Mouse (Mus musculus) heart, embryonic 11.5 days (tissue): ENCODE measurements at regions not wholly inside any gene's neighbourhood (a gene's known extent, or its start where the extent isn't known, plus 50 kb on each side); places are given as distances from the start of the nearest gene placed in this dataset.

Experiments
- ATAC-seq: fragments of 200-750 bp; cut with Nextera tagmentation; replicated peaks from 2 replicates; pipeline ENCODE4 v1.8.0; 2017; ENCODE audit warnings: moderate library complexity; ENCODE audit not compliant: insufficient number of reproducible peaks, low FRiP score, low TSS enrichment
- H3K27ac ChIP-seq: fragments of 300-500 bp; sonication (generic); 2 replicates; pipeline ENCODE4 v1.5.1; 2014; ENCODE audit warnings: mild to moderate bottlenecking, low read depth, low read length
- H3K27me3 ChIP-seq: fragments of 300-500 bp; sonication (generic); 2 replicates; pipeline ENCODE4 v1.6.1; 2014; ENCODE audit warnings: mild to moderate bottlenecking, low read length, mixed read lengths; ENCODE audit not compliant: control insufficient read depth, insufficient read depth
- H3K36me3 ChIP-seq: fragments of 300-500 bp; sonication (generic); 2 replicates; pipeline ENCODE4 v1.6.1; 2014; ENCODE audit warnings: mild to moderate bottlenecking, low read length, moderate library complexity, mixed read lengths; ENCODE audit not compliant: control insufficient read depth, insufficient read depth
- H3K4me1 ChIP-seq: fragments of 300-500 bp; sonication (generic); 2 replicates; pipeline ENCODE4 v1.6.1; 2014; ENCODE audit warnings: low read length; ENCODE audit not compliant: control insufficient read depth, insufficient read depth
- H3K4me2 ChIP-seq: fragments of 300-500 bp; sonication (generic); 2 replicates; pipeline ENCODE4 v1.6.1; 2014; ENCODE audit warnings: mild to moderate bottlenecking, moderate library complexity
- H3K4me3 ChIP-seq: fragments of 300-500 bp; sonication (generic); 2 replicates; pipeline ENCODE4 v1.5.1; 2014; ENCODE audit warnings: low read depth, low read length
- H3K9ac ChIP-seq: fragments of 300-500 bp; sonication (generic); 2 replicates; pipeline ENCODE4 v1.6.1; 2014; ENCODE audit warnings: mild to moderate bottlenecking, low read depth, low read length, moderate library complexity
- H3K9me3 ChIP-seq: fragments of 300-500 bp; sonication (generic); replicated peaks from 2 replicates; pipeline ENCODE4 v1.6.1; 2016; ENCODE audit warnings: low read length; ENCODE audit not compliant: control insufficient read depth
- WGBS: fragments of 180-500 bp; shearing (Covaris S2); extraction: QIAGEN DNeasy Blood & Tissue Kit; methylation state at CpG from one replicate; pipeline ENCODE4 v1.1.7; 2014; ENCODE audit not compliant: insufficient replicate concordance; 5-methylcytosine and 5-hydroxymethylcytosine counted together

GRCm38 (mm10) chr10:95773425-95773980, 69.2 kb downstream of the Gm33543 start:
- Histone ChIP-seq H3K27me3 (no peaks in the 10 kb centered on the region), H3K4me1 (peaks cover 14% of the 10 kb centered on the region), H3K27ac (peak overlapping the region; percentile 35; the same call in 1 of the 2 replicates), H3K9me3 (no peaks in the 10 kb centered on the region), H3K36me3 (no peaks in the 10 kb centered on the region), H3K4me2 (peak overlapping the region; percentile 29), H3K9ac (no peak overlapping the region), H3K4me3 (no peak overlapping the region)
- WGBS, result 50% methylated on average over 16 of the region's 16 CpGs
- peak; percentile 71 for ATAC-seq

GRCm38 (mm10) chr10:95772811-95773424, 69.8 kb downstream of the Gm33543 start:
- Histone ChIP-seq H3K27me3 (no peaks in the 10 kb centered on the region), H3K4me3 (no peak overlapping the region), H3K4me2 (peak overlapping the region; percentile 29; the same call in 1 of the 2 replicates), H3K36me3 (no peaks in the 10 kb centered on the region), H3K9ac (no peak overlapping the region), H3K27ac (no peak overlapping the region), H3K4me1 (peaks cover 14% of the 10 kb centered on the region), H3K9me3 (no peaks in the 10 kb centered on the region)
- 81% methylated on average over 9 of the region's 9 CpGs for WGBS
- ATAC-seq, result no peak

- Histone ChIP-seq H3K4me3 (no peak overlapping the region), H3K9ac (no peak overlapping the region), H3K27ac (no peak overlapping the region), H3K4me2 (no peak overlapping the region), H3K36me3 (no peaks in the 10 kb centered on the region), H3K4me1 (peaks cover 4% of the 10 kb centered on the region), H3K9me3 (no peaks in the 10 kb centered on the region), H3K27me3 (no peaks in the 10 kb centered on the region)
- no peak for ATAC-seq
- WGBS, result 85% methylated on average over 8 of the region's 8 CpGs
These were observed 73.8 kb downstream of the Gm33543 start for GRCm38 (mm10) chr10:95768974-95769373.

GRCm38 (mm10) chr10:95767526-95768161, 75.1 kb downstream of the Gm33543 start:
- no peaks in the 10 kb centered on the region for H3K27me3 ChIP-seq
- 46% methylated on average over 7 of the region's 7 CpGs for WGBS
- no peak overlapping the region for H3K9ac ChIP-seq
- no peaks in the 10 kb centered on the region for H3K36me3 ChIP-seq
- H3K4me2 ChIP-seq, result no peak overlapping the region
- H3K9me3 ChIP-seq, result no peaks in the 10 kb centered on the region
- H3K4me1 ChIP-seq, result no peaks in the 10 kb centered on the region
- no peak for ATAC-seq
- no peak overlapping the region for H3K4me3 ChIP-seq
- no peak overlapping the region for H3K27ac ChIP-seq

GRCm38 (mm10) chr10:95764129-95764528, 78.6 kb downstream of the Gm33543 start:
- Histone ChIP-seq H3K4me3 (no peak overlapping the region), H3K4me1 (no peaks in the 10 kb centered on the region), H3K36me3 (no peaks in the 10 kb centered on the region), H3K27me3 (no peaks in the 10 kb centered on the region), H3K9me3 (no peaks in the 10 kb centered on the region), H3K9ac (no peak overlapping the region), H3K27ac (no peak overlapping the region), H3K4me2 (no peak overlapping the region)
- 80% methylated on average over 4 of the region's 4 CpGs for WGBS
- ATAC-seq, result no peak

GRCm38 (mm10) chr10:95762632-95763031, 80.1 kb downstream of the Gm33543 start:
- no peak overlapping the region for H3K27ac ChIP-seq
- WGBS, result 63% methylated on average over 8 of the region's 8 CpGs
- no peaks in the 10 kb centered on the region for H3K36me3 ChIP-seq
- H3K9me3 ChIP-seq, result no peaks in the 10 kb centered on the region
- no peak overlapping the region for H3K4me3 ChIP-seq
- ATAC-seq, result no peak
- no peak overlapping the region for H3K9ac ChIP-seq
- no peak overlapping the region for H3K4me2 ChIP-seq
- H3K4me1 ChIP-seq, result no peaks in the 10 kb centered on the region
- H3K27me3 ChIP-seq, result no peaks in the 10 kb centered on the region

GRCm38 (mm10) chr10:95761969-95762368, 80.8 kb downstream of the Gm33543 start:
- no peak for ATAC-seq
- H3K4me2 ChIP-seq, result no peak overlapping the region
- H3K9me3 ChIP-seq, result no peaks in the 10 kb centered on the region
- no peak overlapping the region for H3K9ac ChIP-seq
- 88% methylated on average over 4 of the region's 4 CpGs for WGBS
- H3K27ac ChIP-seq, result no peak overlapping the region
- H3K36me3 ChIP-seq, result no peaks in the 10 kb centered on the region
- no peaks in the 10 kb centered on the region for H3K27me3 ChIP-seq
- no peak overlapping the region for H3K4me3 ChIP-seq
- H3K4me1 ChIP-seq, result no peaks in the 10 kb centered on the region

GRCm38 (mm10) chr10:95760121-95760870, 82.4 kb downstream of the Gm33543 start:
- ATAC-seq, result no peak
- no peak overlapping the region for H3K4me3 ChIP-seq

More at GRCm38 (mm10) chr10:95760121-95760870, 82.4 kb downstream of the Gm33543 start:
- Histone ChIP-seq H3K36me3 (no peaks in the 10 kb centered on the region), H3K9me3 (no peaks in the 10 kb centered on the region), H3K9ac (no peak overlapping the region), H3K27ac (no peak overlapping the region), H3K4me2 (no peak overlapping the region), H3K27me3 (no peaks in the 10 kb centered on the region), H3K4me1 (no peaks in the 10 kb centered on the region)
- 62% methylated on average over 9 of the region's 9 CpGs for WGBS
